Mouse (Mus musculus): ENCODE measurements around the gene Exosc6. TPM values are rescaled to one million over a fixed set of nuclear protein-coding genes. Genes with fewer than 3 reads are reported as not detected.

The Exosc6 gene
- polyA plus RNA-seq (2017; shearing (Covaris generic)) = not detected

DNA sequence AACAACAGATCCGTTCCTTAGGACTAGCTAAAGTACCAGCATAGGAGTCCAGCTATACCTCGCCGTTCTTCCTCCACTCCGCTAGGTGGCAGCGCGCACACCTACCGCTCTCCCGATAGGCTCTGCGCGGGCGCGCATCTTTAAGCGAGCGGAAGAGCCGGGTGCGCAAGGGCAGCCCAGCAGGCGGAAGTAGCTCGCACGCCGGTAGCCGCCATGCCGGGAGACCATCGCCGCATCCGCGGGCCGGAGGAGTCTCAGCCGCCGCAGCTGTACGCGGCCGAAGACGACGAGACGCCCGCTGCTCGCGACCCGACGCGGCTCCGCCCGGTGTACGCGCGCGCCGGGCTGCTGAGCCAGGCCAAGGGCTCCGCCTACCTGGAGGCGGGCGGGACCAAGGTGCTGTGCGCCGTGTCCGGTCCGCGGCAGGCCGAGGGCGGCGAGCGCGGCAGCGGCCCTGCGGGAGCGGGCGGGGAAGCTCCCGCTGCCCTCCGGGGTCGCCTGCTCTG is at the start of gene Exosc6:
TSS of gene Exosc6 (plus strand) at position 182 of the 506 bp plus-strand sequence.

DNA sequence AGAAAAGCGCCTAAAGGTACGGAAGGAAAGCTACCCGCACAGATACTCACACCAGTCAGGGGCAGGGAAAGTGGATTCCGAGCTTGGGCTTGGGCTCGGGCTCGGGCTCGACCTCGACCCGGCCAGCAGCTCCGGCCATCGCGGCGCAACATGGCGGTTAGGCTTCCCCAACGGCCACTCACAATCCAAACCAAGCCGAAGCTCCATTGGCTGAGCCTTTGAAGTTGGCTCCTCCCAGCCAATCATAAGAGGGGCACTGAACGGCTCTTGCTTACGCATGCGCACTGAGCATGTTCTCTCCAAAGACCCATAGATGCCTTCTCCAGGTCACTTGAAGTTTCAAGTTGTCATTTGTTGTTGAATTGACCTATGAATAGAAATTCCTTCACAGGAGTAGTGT is 24.6 kb upstream of the Exosc6 start, which contains the start of gene Ddx19b:
TSS of gene Ddx19b (minus strand) at position 180 of the 400 bp plus-strand sequence.

GRCm38 (mm10) chr8:111032916-111033315 is 23.2 kb upstream of the Exosc6 start, which contains the start of gene Aars:
Aars (plus strand) TSS chr8:111033144.

DNA sequence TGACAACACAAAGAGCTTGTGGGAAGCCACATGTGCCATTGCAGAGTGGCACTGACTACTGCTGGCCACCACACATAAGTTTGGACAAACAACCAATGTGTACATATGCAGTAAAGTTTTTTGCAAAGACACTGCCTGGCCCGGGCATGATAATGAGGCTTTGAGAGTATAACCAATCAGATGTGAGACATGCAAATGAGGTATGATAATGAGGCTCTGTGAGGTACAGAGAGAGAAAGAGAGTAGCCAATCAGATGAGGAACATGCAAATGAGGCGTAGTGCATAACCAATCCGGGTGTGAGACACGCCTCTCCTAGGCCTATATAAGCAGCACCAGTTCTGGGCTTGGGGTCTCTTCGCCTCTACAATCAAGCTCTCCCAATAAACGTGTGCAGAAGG is 36.2 kb downstream of the Exosc6 start, which contains the start of gene Clec18a:
TSS of gene Clec18a (minus strand) at position 101 of the 400 bp plus-strand sequence.

GRCm38 (mm10) chr8:111093865-111094718 is 38.0 kb downstream of the Exosc6 start, which contains the start of gene Pdpr:
Pdpr (plus strand) TSS chr8:111094630.

Other genes with a start within 250 kb of the Exosc6 start
- gene Cog4, start 209.7 kb upstream of the Exosc6 start, polyA plus RNA-seq (2017; shearing (Covaris generic)) = 88.0 TPM
- gene Sf3b3, start 209.6 kb upstream of the Exosc6 start, polyA plus RNA-seq (2017; shearing (Covaris generic)) = 236 TPM
- 12.0 TPM for gene Fuk, start 153.9 kb upstream of the Exosc6 start, polyA plus RNA-seq (2017; shearing (Covaris generic))
- gene St3gal2, start 136.4 kb upstream of the Exosc6 start, polyA plus RNA-seq (2017; shearing (Covaris generic)) = 7.4 TPM
- 21.0 TPM for gene Ddx19a, start 58.5 kb upstream of the Exosc6 start, polyA plus RNA-seq (2017; shearing (Covaris generic))
- gene Ddx19b, start 24.6 kb upstream of the Exosc6 start, polyA plus RNA-seq (2017; shearing (Covaris generic)) = 19.4 TPM
- 60.9 TPM for gene Aars, start 23.2 kb upstream of the Exosc6 start, polyA plus RNA-seq (2017; shearing (Covaris generic))
- not detected for gene Clec18a, start 36.1 kb downstream of the Exosc6 start, polyA plus RNA-seq (2017; shearing (Covaris generic))
- gene Pdpr, start 38.3 kb downstream of the Exosc6 start, polyA plus RNA-seq (2017; shearing (Covaris generic)) = 17.6 TPM
- gene Glg1, start 202.9 kb downstream of the Exosc6 start, polyA plus RNA-seq (2017; shearing (Covaris generic)) = 46.6 TPM
- 61.3 TPM for gene Rfwd3, start 243.9 kb downstream of the Exosc6 start, polyA plus RNA-seq (2017; shearing (Covaris generic))